Mouse (Mus musculus): ENCODE measurements around the gene Dock2. TPM values are rescaled to one million over a fixed set of nuclear protein-coding genes. Genes with fewer than 3 reads are reported as not detected.

Dock2 gene
- polyA plus RNA-seq, 1 experiment from 2014 or later, result not detected

GRCm38 (mm10) chr11:34726699-34727347, 56.9 kb downstream of the Dock2 start:
- ATAC-seq (no peak), DNase-seq (ENCODE audit: low read depth, low spot score) (no peak)
- ChIA-PET CTCF (no interaction called here), POLR2A (no interaction called here)
- in situ Hi-C loops (cut with MboI; ENCODE audit: low pct_unique_long_range_greater_than_20kb), result no loop called here
- H3K27me3 ChIP-seq, result peaks cover 15% of the 10 kb centered on the region
- no peak for TF ChIP-seq CTCF (IDR thresholded peaks at IDR 0.05)

- no peak for ATAC-seq
- TF ChIP-seq CTCF (IDR thresholded peaks at IDR 0.05), result no peak
- no peak for DNase-seq (ENCODE audit: low read depth, low spot score)
- no peaks in the 10 kb centered on the region for H3K27me3 ChIP-seq
- in situ Hi-C loops (cut with MboI; ENCODE audit: low pct_unique_long_range_greater_than_20kb), result no loop called here
- ChIA-PET CTCF (no interaction called here), POLR2A (no interaction called here)
Observed at GRCm38 (mm10) chr11:34713360-34713759, 70.3 kb downstream of the Dock2 start.

GRCm38 (mm10) chr11:34708278-34708677, 75.4 kb downstream of the Dock2 start:
- DNase-seq (ENCODE audit: low read depth, low spot score), result no peak

GRCm38 (mm10) chr11:34707360-34707759, 76.3 kb downstream of the Dock2 start:
- ChIA-PET POLR2A (no interaction called here), CTCF (interaction anchor here (3.8 kb wide), 1 partner anchor 12 kb away, joined by 12 read pairs; no protein-coding TSS in a partner anchor)
- in situ Hi-C loops (cut with MboI; ENCODE audit: low pct_unique_long_range_greater_than_20kb), result no loop called here
- DNase-seq (ENCODE audit: low read depth, low spot score), result no peak
- no peaks in the 10 kb centered on the region for H3K27me3 ChIP-seq
- no peak for TF ChIP-seq CTCF (IDR thresholded peaks at IDR 0.05)
- ATAC-seq, result no peak

More at GRCm38 (mm10) chr11:34708278-34708677, 75.4 kb downstream of the Dock2 start:
- POLR2A ChIA-PET, result no interaction called here
- CTCF ChIA-PET, result interaction anchor here (3.8 kb wide), 1 partner anchor 11 kb away, joined by 12 read pairs; no protein-coding TSS in a partner anchor
- in situ Hi-C loops (cut with MboI; ENCODE audit: low pct_unique_long_range_greater_than_20kb), result no loop called here
- no peaks in the 10 kb centered on the region for H3K27me3 ChIP-seq
- no peak for ATAC-seq
- TF ChIP-seq CTCF (IDR thresholded peaks at IDR 0.05), result no peak

GRCm38 (mm10) chr11:34705108-34705446, 78.6 kb downstream of the Dock2 start:
- ATAC-seq (peak; percentile 35), DNase-seq (ENCODE audit: low read depth, low spot score) (no peak)
- CTCF ChIA-PET, result no interaction called here
- POLR2A ChIA-PET, result no interaction called here
- no peak for TF ChIP-seq CTCF (IDR thresholded peaks at IDR 0.05)
- in situ Hi-C loops (cut with MboI; ENCODE audit: low pct_unique_long_range_greater_than_20kb), result no loop called here
- H3K27me3 ChIP-seq, result no peaks in the 10 kb centered on the region

- ChIA-PET POLR2A (no interaction called here), CTCF (no interaction called here)
- peak; percentile 26 for ATAC-seq
- TF ChIP-seq CTCF (IDR thresholded peaks at IDR 0.05), result no peak
- H3K27me3 ChIP-seq, result no peaks in the 10 kb centered on the region
- no peak for DNase-seq (ENCODE audit: low read depth, low spot score)
- in situ Hi-C loops (cut with MboI; ENCODE audit: low pct_unique_long_range_greater_than_20kb), result no loop called here
Observed at GRCm38 (mm10) chr11:34704384-34705107, 79.1 kb downstream of the Dock2 start.

- ChIA-PET CTCF (no interaction called here), POLR2A (no interaction called here)
- ATAC-seq (no peak), DNase-seq (ENCODE audit: low read depth, low spot score) (no peak)
- H3K27me3 ChIP-seq, result no peaks in the 10 kb centered on the region
- TF ChIP-seq CTCF (IDR thresholded peaks at IDR 0.05), result no peak
- in situ Hi-C loops (cut with MboI; ENCODE audit: low pct_unique_long_range_greater_than_20kb), result no loop called here
Observed at GRCm38 (mm10) chr11:34703851-34704250, 79.8 kb downstream of the Dock2 start.

GRCm38 (mm10) chr11:34681790-34682189, 101.9 kb downstream of the Dock2 start:
- POLR2A ChIA-PET, result no interaction called here
- no peaks in the 10 kb centered on the region for H3K27me3 ChIP-seq
- DNase-seq (ENCODE audit: low read depth, low spot score), result peak; percentile 12
- no peak for TF ChIP-seq CTCF (IDR thresholded peaks at IDR 0.05)
- in situ Hi-C loops (cut with MboI; ENCODE audit: low pct_unique_long_range_greater_than_20kb), result no loop called here
- peak; percentile 17 for ATAC-seq
- CTCF ChIA-PET, result interaction anchor here (0.9 to 1.3 kb wide), 2 partner anchors 15 to 149 kb away, joined by 3 read pairs; no protein-coding TSS in a partner anchor

GRCm38 (mm10) chr11:34544631-34545030, 239.1 kb downstream of the Dock2 start:
- in situ Hi-C loops (cut with MboI; ENCODE audit: low pct_unique_long_range_greater_than_20kb), result no loop called here
- no peaks in the 10 kb centered on the region for H3K27me3 ChIP-seq
- POLR2A ChIA-PET, result no interaction called here
- DNase-seq (ENCODE audit: low read depth, low spot score) (no peak), ATAC-seq (no peak)
- CTCF ChIA-PET, result no interaction called here
- TF ChIP-seq CTCF (IDR thresholded peaks at IDR 0.05), result no peak

GRCm38 (mm10) chr11:34532131-34532530, 251.6 kb downstream of the Dock2 start:
- CTCF ChIA-PET, result no interaction called here
- ATAC-seq (no peak), DNase-seq (ENCODE audit: low read depth, low spot score) (no peak)
- H3K27me3 ChIP-seq, result no peaks in the 10 kb centered on the region
- TF ChIP-seq CTCF (IDR thresholded peaks at IDR 0.05), result no peak
- POLR2A ChIA-PET, result no interaction called here
- in situ Hi-C loops (cut with MboI; ENCODE audit: low pct_unique_long_range_greater_than_20kb), result no loop called here

GRCm38 (mm10) chr11:34530971-34531370, 252.7 kb downstream of the Dock2 start:
- no peaks in the 10 kb centered on the region for H3K27me3 ChIP-seq
- ATAC-seq, result no peak
- in situ Hi-C loops (cut with MboI; ENCODE audit: low pct_unique_long_range_greater_than_20kb), result no loop called here
- CTCF ChIA-PET, result no interaction called here
- no peak for DNase-seq (ENCODE audit: low read depth, low spot score)
- POLR2A ChIA-PET, result no interaction called here
- no peak for TF ChIP-seq CTCF (IDR thresholded peaks at IDR 0.05)
